Mouse (Mus musculus): ENCODE data around the gene Pxylp1.
A peak's percentile ranks its signal among the peaks of the same experiment; 100 is the strongest.

Pxylp1 gene

DNA sequence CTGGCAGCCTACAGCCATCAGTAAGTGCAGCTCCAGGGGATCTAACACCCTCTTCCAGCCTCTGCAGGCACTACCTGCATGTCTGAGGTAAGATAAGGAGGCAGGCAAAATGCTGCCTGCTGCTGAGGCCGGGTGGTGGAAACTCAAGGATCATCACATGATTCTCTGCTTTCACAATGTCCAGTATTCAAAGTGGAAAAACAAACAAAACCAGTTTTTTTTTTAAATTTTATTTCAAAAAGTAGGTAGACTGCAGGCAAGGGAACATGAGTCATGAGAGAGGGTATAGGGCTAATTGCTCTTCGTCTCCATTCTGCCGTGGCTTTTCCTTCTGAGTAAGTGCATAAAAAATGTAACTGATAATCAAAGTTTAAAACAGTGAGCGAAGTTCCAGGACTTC lies 29.6 kb downstream of the Pxylp1 start:
- no peak for DNase-seq (ENCODE audit: low spot score in 2 of 2)

DNA sequence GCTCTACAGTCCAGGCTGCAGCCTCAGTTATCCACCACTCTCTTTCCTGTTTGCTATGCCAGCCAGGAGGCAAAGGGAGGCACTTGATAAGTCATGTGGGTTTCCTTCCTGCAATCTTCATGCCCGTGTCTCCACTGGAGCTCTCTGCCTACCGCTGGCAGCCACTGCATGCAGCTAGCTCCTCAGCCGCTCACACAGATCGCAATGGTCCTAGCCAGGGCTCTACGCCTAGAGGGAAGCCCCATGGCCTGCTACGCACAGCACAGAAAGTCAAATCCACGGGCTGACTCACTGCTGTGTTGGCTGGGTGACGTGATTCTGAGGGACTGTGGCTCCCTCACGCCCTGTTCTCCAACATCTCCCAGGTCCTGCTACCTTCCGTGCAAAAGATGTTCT lies 31.4 kb downstream of the Pxylp1 start:
- DNase-seq (ENCODE audit: low spot score in 2 of 2): no peak

DNA sequence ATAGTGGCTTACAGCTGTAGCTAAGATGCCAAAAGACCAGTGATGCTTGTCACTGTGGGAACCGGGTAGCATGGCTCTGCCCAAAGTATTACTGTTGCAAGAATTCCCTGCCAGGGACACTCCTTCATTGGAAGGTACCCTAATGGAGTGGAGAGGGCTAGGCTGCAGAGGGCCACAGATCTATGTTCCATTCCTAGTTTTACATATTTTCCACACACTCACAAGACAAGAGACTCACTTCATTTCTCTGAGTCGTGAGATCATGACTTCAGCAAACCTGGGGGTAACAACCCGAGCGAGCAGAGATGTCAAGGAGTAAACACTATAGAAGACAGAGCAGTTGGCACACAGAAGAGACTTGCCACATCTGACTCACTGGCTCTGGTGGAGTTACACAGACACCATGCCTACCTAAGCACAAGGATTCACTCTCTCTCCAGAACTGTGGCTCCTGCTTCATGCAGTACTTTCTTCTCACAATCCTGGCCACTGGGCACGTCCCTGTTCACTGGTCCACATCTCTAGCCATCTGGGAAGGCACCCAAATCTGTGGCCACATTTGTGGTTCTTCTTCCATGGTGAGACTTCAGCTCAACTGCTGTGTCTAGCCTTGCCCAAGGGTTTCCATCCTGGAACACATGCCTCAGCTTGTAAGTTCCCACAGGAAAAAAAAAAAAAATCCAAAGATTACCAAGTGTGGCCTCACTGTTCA lies 31.9 kb downstream of the Pxylp1 start:
- DNase-seq (ENCODE audit: low spot score in 2 of 2): no peak

DNA sequence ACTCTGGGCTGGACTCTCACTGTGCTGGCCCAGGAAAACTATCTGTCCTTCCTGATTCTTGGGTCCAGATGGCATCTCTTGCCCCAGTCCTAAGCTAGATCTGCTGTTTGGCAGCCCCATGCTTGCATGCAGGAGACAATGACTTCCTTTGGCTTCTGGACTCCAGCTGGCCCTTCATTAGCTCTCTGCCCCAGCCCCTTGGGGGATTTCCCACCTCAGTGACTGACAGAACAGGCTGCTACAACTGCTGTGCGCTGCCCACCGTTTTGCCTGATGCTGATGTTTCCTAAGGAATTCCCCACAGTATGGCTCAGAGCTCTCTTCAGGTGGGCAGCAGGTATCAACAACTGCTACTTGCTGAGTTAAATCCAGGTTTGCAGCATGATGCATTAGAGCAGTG lies 33.4 kb downstream of the Pxylp1 start:
- DNase-seq (ENCODE audit: low spot score in 2 of 2): no peak

DNA sequence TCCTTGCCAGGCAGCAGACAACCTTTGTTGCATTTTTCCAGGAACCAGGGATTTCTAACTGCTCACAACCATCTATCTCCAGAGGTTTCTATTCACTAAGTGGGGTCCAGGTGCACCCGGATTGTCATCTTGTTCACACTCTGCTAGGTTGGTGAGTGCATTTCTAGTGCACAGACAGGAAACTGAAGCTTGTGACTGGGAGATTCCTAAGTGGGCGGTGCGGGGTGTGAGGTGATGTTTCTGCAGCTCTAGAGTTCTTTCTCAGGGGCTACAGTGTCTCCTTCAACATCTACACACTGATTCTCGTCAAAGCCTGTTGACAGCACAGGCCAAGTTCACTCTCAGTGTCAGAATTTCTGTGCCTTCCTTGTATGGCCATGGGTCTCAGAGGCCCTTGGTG lies 34.6 kb downstream of the Pxylp1 start:
- DNase-seq (ENCODE audit: low spot score in 2 of 2): no peak

DNA sequence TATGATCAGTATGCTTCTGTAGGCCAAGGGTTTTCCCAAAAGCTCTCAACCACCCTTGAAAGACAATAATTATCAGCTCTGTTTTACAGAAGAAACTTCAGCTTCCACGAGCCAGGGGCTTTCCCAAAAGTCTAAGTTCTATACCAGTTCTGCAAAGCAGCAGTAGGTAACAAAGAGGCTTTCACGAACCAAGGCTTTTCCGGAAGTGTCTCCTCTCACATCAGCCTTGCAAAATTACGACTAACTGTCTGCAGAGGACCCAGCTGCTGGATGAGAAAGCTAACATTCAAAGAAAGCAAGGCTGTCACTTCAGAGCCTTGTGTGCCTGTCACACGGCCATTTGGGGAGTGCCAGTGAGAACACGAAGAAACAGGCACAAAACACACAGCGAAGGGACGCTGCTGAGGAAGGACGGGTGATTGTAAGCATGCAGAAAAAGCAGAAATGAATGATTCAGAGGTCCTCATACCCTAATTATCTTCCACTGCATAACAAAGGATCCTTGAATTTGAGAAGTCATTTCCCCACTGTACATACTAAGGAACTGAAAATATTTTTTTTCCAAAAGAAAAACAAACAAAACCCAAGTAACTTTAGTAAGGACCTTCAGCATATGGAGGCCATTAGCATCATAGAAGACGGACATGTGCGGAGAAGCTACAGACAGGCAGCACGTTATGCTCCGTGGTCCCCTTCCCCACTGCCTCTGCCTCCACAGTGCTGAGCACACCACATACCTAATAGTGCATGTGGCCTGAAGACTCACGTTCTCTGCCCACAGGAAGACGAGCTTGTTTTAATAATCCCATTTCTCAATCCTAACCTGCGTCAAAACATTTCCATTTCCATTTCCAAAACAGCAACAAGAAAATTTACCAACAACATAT lies 38.9 kb downstream of the Pxylp1 start:
- DNase-seq (ENCODE audit: low spot score in 2 of 2): no peak

DNA sequence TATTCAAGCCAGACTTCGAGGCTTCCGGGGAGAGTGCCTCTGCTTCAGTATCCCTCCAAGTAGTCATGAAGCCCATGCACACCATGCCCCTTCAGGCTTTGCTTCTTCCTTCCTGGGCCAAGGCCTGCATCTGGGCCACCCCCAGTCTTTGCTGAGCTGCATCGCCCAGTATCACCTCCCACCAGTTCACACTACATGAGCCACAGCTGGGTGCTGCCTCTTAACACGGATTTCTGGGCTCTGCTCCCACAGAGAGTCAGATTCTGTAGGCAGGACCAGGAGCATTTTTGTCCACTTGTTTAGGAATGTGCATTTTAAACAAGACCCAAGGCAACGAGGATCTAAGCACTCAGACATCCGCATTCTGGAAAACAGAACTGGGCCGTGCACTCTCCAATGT lies 40.8 kb downstream of the Pxylp1 start:
- no peak for DNase-seq (ENCODE audit: low spot score in 2 of 2)

DNA sequence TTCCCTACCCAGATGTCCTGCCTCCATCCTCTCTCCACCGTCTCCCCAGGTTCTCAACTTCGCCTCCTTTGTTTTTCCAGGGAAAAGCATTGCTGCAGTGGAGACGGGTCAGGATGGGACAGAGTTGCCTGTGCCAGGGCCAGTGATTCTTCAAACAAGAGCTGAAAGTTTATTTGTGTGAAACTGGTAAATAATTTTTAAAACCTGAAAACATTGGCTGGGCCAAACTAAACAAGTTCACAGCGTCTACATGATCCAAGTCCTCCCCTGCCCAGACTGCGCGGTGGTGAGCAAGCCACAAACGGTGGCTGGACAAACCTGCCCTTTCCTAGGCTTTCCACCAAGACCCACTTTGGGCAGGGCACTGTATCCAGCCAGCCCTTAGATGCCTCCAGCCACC lies 41.4 kb downstream of the Pxylp1 start:
- no peak for DNase-seq (ENCODE audit: low spot score in 2 of 2)

DNA sequence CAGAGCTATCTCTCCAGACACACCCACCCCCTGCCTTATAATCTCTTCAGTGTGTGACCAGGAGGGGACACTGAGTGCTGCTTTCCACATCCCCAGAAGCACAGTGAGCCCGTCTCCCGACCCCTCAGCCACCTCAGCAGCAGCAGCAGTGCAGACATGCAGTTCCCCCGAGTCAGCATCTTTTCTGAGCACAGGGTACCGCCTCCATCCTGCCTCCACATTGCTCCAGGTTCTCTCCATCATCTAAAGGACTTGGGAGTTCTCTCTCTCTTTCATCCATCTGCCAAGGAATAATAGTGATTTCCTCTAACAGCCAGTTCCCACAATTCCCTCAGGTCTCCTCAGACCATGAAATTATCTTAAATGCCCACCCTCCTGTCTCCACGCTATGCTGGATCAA lies 43.5 kb downstream of the Pxylp1 start:
- no peak for DNase-seq (ENCODE audit: low spot score in 2 of 2)

DNA sequence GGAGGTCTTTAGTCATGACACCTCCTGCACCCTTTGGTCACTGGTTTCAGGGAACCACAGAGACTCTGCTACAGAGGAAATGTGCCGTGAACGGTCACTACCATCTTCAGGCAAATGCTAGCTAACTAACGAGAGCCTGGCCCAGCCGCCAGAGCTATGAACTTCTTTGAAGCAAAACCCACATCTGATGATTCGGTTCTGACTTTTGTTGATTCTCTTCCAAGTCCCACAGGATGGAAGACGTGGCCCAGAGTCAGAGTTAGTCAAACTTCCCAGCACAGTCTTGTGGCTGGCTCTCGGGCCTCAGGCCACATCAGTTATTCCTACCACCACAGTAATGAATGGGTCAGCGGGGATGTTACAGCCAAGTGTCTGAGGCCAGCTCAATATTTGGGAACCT lies 46.1 kb downstream of the Pxylp1 start:
- no peak for DNase-seq (ENCODE audit: low spot score in 2 of 2)

DNA sequence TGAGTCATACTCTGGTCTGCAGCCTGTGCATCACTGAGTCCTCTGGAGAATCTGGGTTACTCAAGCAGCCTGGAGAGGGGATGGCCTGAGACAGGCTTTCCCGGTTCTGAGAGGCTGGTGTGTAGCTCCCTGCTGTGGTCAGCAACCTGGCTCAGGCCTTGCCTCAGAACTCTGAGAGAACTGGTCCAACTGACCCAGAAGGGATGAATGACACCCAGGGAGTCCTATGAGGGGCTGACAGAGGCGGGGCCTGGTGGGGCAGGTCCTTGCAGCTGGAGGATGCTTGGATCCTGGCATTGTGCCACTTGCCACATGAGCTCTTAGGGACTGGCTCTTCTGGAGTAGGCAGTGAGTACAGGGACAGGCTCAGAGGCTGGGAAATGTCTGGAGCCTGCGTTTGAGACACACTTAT lies 47.7 kb downstream of the Pxylp1 start:
- DNase-seq (ENCODE audit: low spot score in 2 of 2): peak; percentile 61

DNA sequence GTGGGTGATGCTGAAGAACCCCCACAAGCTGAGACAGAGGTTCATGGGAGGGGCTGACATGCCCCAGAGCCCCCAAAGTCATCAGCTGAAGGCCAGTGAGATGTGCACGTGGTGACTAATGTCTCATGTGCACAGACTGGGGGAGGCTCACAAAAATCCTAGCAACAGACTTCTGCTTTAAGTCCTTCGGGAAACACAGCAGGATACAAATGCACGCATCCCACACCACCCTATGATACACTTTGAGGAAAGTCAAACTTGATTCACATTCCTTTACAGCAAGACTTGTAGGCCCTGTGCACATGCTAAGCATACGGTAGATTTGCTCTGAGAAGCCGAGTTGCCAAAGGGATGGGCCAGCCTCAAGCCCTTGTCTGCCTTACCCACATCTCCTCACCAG lies 53.1 kb downstream of the Pxylp1 start:
- no peak for DNase-seq (ENCODE audit: low spot score in 2 of 2)

DNA sequence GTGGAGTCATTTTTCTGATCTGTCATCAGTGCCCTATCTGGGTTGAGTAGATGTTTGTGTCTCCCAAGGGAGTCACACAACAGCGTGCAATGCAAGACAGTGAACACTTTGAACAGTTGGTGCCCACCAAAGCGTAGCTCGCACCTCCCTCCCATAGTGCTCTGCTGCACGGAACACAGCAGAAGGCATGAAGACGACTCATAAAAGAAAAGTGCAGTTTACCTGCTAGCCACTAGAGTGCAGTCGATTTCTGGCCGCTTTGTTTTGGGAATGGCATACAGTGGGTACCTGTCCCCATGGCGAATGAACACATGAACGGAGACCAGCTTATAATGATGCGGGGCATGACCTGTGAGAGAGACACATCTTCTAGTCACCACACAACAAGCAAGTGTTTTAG lies 53.6 kb downstream of the Pxylp1 start:
- peak in 1 of 2 experiments; percentile 35 for DNase-seq (ENCODE audit: low spot score in 2 of 2)

DNA sequence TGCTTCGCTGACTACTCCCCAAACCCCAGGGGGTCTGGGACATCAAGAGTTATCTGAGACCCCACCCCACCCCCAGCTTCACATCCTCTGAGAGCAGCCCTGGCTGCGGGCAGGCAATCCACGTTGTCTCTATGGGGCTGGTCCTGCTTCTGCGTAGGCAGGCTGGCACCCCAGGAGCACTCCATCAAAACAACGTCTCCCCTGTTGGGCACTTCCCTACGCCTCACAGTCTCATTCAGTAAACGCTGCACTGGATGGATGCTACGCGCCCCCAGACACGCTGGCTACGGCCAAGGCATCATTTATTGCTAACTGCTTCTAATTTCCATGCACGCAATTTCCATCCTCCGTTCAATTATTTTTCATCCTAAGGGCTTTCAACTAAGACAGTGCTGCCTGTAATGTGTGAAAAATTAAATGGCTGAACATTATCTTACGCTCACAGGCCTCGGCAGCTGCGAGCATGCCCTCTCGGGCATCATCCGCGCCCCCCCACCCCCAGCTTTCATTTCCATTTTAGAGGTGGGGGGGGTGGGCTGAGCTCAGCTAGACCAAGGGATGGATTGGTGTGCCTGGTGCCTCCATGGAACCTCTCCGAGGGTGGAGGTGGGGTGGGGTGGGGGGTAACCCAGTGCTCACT lies 54.6 kb downstream of the Pxylp1 start:
- no peak for DNase-seq (ENCODE audit: low spot score in 2 of 2)

DNA sequence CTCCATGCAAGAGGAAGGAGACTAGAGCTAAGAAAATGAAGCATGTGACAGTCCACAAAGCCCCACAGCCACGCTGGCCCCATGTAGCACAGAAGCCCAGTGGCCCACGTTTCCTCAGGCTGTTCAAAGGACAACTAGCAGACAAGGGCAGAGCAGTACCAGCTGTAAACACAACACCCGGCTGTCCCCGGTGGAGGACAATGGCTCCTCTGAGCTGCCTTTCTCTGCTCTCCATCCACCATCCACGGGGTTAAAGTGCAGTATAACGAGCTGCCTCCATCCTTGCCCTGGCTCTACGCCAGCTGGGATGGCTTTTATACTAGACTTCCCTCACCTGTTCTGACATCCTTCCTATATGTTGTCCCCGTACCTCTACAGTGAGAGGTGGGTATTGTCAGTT lies 55.5 kb downstream of the Pxylp1 start:
- DNase-seq (ENCODE audit: low spot score in 2 of 2): no peak

DNA sequence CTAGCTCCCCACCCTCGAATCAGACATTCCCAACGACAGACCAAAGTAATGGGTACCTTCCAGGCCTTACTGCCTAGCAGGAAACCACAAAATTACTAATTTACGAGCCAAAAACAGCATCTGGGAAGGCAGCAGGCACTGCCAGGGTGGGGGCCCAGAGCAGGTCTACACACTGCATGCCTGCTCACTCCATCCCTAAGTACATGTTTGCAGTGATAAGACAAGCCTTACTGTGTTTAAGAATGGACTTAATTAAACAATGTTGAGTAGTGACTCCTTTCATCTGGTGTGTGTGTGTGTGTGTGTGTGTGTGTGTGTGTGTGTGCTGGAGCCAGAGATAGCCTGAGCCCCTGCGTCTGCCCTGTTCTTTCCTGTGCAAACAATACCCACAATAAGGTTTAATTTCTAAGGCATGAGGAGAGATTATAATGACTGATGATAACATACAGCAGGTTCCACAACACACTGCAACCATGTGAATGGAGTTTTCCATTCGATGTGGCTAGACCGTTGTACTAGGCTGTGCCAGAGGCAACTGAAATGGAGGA lies 57.0 kb downstream of the Pxylp1 start:
- no peak for DNase-seq (ENCODE audit: low spot score in 2 of 2)

DNA sequence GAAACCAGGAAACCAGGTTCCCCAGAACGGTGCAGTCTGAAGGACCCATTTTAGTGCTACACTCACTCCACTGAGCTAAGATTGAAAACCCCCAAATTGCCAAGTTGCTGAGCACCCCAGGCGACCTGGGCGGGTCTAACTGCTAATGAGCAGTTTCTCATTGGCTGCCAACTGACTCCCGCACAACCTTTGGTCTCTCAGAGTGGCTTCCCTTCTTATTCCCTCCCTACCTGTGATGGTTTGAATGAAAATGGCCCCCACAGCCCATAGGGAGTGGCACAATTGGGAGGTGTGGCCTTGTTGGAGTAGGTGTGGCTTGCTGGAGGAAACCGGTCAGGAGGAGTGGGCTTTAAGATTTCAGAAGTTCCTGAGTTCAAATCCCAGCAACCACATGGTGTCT lies 58.9 kb downstream of the Pxylp1 start:
- no peak for DNase-seq (ENCODE audit: low spot score in 2 of 2)

DNA sequence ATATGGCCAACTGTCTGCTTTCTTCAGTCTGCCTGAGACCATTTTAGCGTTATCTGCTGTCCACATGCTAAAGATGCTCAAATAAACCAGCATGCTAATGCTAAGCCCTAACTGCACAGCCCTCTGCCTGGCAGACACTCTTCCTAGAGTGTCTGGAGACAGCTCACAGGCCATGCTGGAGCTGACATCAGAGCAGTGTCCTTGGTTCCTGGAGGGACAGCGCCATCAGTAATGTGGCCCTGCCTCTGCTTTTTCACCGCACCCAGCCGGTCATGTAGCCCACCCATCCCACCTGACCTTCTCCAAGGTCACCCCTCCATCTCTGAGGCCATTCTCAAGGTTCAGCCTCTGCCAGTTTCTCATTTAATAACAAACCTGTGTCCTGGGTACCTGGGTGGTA lies 60.0 kb downstream of the Pxylp1 start:
- no peak for DNase-seq (ENCODE audit: low spot score in 2 of 2)

DNA sequence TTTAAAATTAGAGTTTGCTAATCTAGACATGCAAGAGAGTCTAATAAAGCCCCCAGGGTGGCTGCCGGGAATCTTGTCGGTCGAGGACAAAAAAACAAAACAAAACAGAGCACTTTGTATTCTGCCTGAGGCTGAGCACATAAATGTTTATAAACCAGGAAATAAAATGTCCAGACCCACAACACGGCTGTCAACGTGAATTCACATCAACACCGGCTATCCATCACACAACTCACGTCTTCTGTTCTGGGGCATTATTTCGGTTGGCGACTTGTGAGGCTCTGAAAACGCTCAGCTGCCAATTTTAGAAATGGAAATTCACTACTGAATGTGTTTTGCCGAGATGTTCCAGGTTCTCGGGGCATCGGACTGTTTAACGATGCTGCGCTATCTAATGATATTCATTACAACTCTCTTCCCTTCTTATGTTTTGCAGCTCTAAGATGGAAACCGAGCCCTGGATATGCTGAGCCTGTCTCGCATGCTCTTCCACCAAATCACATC lies 61.6 kb downstream of the Pxylp1 start:
- DNase-seq (ENCODE audit: low spot score in 2 of 2): no peak

DNA sequence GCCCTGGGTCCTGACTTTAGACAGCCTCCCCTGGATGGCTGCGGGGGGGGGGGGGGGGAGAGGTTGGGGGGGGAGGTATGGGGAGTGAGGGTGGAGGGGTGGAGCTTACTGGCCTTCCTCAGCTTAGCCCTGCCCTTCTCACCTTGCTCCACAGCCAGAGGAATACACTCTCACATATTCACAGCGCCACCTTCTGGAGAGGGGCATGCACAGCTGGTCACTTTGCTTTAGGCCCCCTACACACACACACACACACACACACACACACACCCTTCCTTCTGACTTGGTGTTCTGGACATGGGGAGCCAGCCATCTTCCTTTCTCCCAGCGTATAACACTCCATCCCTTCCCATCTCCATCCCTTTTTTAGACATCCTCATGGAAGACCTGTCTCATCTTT lies 62.8 kb downstream of the Pxylp1 start:
- no peak for DNase-seq (ENCODE audit: low spot score in 2 of 2)

DNA sequence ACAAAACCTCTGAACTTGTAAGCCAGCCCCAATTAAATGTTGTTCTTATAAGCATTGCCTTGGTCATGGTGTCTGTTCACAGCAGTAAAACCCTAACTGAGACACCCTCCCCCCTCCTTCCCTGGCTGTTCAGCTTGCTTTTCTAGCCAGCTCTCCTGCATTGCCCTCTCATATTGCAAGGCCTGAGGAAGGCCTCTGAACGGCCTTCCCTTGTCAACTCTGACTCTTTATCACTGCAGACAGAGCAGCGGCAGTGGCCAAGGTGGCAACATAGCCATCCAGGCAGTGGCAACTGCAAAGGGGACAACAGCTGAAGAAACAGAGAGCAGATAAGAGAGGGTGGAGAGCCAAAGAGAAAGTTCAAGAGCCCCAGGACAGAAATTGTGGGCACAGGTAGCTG lies 64.4 kb downstream of the Pxylp1 start:
- no peak for DNase-seq (ENCODE audit: low spot score in 2 of 2)

DNA sequence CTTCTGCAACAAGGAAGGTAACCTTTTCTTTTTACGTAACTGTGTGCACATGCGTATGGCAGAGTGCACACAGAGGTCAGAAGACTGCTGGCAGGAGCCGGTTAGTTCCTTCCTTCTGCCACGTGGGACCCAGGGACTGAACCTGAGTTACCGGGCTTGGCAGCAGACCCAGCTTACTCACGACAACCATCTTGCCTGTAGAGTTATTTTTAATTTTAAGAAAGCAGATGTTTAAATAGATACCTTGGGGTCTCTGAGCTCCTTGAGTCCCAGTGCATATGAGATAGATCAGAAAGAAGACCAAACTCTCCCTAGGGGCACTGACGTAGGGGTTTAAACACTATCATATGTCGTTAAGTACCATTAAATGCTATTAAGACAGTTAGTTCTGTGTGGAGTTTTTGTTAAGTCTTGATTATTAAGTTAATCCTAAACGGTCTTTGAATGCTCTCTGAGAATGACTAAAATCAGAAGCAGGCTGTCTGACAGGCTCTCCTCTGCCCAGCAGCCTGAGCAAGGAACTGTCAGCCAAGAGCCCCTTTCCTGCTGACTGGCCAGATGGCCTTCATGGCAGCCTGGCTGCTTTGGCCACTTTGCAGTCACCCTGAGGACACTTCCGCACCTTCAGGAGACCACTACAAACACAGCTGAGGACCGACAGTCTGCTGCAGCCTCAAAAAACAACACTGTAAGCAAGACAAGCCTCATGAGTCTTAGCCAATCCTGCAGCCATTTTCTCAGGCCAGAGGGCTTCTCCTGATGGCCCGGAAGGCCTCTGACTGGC lies 65.3 kb downstream of the Pxylp1 start:
- DNase-seq (ENCODE audit: low spot score in 2 of 2): no peak
